Mouse (Mus musculus) NIH3T3 (cell line): ENCODE results near the gene Eml1.

Source experiments
- DNase-seq: peaks from one replicate; pipeline ENCODE4 v3.0.0-alpha.2; 2012; ENCODE audit warnings: low read depth

The Eml1 gene

DNA sequence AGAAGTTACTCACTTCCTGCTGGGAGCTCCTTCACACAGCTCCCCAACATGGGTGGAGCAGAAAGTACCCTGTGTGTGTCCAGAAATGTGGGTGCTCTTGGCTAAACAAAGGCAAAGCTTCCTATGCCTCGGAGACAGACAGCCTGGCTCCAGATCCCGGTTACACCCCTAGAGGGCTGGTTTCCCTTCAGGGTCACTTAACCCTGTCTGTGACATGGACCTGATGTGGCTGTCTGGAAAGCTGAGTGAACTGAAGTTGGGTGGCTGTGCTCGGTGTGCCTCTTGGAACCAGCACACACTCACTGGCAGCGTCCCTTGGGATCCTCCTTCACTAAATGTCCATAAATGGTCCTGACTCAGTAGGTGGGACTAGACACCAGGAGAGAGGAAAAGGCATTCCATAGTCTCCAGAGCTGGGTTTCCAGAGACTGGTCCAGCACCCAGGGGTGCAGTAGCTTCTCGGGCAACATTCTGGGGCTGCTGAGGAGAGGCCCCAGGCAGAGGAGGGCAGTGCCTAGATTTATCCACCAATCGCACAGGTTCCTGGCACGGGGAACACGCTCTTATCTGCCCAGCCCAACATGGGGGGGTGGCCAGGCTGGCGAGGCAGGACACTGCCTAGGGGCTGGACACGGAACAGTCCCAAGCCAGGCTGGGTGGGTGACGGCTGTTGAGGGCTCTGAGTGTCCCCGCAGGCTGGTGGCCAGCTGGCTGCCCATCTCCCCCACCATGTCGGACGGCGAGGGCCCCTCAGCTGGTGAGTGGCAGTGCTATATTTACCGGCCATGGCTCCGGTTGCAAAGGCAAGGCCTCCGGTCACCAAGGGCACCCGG is at the start of gene Eml1:
Gene Eml1 (plus strand): TSS at position 362 of the 833 bp plus-strand sequence.
- peak; percentile 49 for DNase-seq

DNA sequence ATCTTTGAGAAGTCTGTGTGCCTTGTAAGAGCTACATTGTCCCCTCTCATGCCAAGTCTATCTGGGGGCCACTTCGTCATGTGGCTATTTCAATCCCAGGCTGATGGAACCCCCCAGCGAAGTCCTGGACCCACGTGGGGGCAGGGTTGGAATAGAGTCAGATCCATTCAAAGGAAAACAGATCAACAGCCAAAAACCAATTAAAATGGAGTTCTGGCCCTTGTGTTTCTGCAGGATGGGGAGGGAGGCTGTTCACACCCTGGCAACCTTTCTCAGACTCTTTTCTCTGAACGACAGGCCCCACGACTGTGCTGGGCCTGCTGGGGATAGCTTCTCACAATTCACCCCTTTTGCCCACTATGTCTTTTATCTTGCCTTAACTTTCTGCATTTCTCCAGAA is 44.4 kb upstream of the Eml1 start:
- no peak for DNase-seq

- DNase-seq: no peak
Observed at GRCm38 (mm10) chr12:108327889-108328491, 42.8 kb upstream of the Eml1 start.

GRCm38 (mm10) chr12:108333056-108333455 is 37.7 kb upstream of the Eml1 start:
- DNase-seq: peak; percentile 94

DNA sequence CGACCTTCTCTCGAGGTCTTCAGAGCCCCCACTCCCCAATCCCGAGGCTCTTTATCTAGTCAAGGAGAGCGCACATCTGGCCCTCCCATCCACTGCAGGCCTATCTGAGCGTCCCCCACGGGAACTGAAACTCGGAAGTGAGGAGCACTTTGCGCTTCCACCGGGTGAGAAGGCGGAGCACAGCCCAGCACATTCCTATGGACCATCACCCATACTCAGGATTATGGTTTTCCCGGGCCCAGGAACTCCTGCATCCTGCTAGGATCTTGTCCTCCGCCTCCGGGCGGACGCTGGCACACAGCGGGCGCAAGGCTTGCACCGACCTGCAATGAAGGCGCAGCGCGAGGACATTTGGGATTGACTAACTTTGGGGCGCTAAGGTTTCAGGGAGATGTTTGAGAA is 37.3 kb upstream of the Eml1 start:
- DNase-seq: no peak

DNA sequence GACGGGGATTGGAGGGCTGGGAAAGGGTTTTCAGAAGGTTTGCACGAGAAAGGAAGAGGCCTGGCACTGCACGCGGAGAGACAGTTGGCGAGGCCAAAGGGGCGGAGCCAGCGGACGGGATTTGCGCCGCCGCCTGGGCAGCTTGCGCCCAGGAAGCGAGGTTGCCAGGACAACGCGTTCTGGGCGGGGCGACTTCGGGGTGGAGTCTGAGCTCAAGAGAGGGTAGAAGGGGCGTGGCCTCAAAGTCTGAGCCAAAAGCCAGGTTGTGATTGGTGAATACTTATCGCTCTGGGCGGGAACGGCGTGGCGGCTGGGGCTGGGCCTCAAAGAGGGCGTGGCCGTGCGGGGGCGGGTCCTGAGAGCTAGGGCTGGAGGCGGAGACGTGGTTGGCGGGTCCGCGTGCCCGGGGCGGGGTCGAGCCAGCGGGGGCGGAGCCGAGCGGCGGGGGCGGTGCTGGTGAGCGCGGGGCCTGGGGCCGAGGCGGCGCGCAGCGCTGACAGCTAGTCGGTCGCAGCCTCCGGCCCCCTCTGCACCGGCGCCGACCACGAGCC is 36.8 kb upstream of the Eml1 start, which contains the start of gene Cyp46a1:
Gene Cyp46a1 (plus strand): TSS at position 487 of the 551 bp plus-strand sequence.
- peak; percentile 100 for DNase-seq

DNA sequence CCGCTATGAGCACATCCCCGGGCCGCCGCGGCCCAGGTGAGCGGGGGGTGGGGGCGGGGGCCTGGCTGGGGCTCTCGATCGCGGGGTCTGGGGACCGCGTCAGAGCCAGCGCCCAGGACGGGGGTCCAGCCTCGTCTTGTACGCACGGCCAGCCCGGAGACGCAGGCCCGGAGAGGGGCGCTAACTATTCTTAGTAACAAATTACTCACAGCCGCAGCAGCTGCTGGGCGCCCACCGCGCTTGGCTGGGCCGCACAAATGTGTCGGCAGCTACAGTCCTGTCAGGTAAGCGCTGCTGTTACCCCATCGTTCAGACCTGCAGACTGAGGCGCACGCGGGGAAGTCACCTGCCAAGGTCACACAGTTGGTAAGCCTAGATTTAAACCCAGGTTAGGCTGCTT is 36.2 kb upstream of the Eml1 start:
- peak; percentile 44 for DNase-seq

DNA sequence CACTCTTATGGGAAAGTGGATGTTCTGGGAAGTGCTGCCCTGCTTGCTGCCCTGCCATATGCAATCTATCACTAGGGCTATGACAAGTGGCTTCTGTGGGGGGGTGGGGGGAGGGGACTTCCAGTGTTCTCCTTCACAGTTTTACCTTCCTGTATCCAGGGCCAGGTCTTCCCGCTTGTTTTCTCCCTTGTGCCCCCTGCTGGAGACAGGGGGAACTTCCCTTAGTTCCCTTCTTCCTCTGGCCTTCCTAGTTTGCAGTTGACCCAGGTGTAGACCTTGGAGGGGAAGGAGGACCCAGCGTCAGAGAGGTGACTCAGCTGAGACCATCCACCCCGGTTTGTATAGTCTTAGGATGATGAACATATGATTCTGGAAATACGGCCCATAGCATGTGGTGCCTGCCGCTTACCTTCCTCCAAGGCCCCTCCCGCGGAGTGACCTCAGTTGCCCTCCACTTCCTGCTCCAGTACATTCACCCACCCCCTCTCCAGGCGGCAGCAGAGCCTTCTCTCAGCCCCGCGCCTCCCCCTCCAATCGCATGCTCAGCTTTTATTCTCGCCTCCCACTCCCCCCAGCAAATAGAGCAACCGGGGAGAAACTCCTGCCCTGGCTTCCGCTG is 32.1 kb upstream of the Eml1 start:
- peak; percentile 71 for DNase-seq

DNA sequence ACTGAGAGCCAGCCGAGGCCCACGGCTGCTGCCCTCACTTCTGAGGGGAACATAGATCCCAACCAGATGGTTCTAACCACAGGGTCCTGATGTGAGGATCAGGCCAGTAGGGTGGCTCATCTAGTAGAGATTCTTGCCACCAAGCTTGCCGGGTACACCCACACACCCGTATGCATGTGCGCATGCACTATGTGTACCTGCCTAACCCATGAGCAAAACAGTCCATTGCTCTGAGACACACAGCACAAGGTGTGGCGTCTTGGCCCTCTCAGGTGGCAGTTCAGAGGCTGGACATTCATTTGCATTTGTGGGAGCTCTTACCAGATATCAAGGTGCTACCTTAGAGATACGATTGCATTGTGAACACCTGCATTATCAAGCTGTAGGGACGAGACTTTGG is 22.6 kb upstream of the Eml1 start:
- no peak for DNase-seq

- DNase-seq: no peak
Observed at GRCm38 (mm10) chr12:108349026-108349425, 21.7 kb upstream of the Eml1 start.

DNA sequence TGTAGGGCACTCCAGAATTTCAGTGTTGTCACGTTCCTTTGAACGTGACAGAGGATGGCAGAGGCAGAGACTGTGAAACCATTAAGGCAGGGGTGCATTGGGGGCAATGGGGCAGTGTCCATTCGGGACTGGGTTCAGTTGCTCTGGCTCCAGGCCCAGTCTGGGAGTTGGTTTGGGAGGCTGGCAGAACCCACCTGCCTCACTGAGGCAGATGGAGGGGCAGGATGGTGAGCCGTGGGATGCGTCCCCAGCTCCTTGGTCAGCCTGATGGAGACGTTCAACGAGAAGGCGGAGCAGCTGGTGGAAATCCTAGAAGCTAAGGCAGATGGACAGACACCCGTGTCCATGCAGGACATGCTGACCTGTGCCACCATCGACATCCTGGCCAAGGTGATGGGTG is 19.8 kb upstream of the Eml1 start:
- DNase-seq: no peak

DNA sequence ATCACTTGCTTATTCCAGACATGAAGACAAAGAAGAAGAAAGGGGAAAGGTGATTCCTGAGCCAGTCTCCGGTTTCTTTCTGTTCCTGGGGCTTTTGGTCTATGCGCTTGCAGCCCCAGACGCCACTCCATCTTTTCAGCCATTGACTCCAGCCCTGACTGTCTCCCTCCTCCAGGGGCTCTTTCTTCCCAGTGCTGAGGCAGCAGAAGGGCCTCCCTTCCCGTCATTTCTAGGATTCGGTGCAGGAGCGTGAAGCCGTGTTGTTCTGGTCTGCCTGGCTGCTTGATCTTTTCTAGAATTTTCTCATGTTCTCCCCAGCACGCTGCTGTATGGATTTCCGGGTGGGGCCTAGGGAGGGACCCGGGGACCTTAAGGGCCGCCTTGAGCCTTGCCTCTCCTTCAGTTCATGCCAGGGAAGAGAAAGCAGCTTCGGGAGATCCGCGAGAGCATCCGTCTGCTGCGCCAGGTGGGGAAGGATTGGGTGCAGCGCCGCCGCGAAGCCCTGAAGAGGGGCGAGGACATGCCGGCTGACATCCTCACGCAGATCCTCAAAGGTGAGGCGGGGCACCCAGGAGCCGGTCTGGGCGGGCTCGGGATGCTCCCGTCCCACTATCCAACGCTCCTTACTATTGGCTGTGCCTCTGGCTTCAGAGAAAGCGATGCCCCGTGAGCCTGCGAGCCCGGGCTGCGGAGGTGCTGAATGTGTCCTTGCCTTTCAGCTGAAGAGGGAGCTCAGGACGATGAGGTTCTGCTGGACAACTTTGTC is 18.2 kb upstream of the Eml1 start:
- DNase-seq: no peak

GRCm38 (mm10) chr12:108354284-108354683 is 16.5 kb upstream of the Eml1 start:
- no peak for DNase-seq

DNA sequence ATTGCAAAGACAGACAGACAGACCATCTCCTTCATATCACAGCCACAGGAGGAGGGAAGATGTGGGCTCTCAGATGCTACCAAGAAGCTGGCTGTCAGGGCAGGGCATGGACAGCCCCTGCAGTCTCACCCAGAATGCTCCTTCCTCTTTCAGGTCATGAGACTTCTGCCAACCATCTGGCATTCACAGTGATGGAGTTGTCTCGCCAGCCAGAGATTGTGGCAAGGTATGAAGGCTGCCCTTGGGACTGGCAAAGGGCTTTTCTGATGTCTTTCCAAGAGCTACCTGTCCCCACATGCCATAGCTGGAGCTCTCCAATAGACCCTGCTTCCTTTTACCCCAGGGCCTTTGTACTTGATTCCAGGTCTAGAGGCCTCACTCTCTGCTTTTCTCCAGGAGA is 15.5 kb upstream of the Eml1 start:
- no peak for DNase-seq

- no peak for DNase-seq
Observed at GRCm38 (mm10) chr12:108355986-108356385, 14.8 kb upstream of the Eml1 start.

DNA sequence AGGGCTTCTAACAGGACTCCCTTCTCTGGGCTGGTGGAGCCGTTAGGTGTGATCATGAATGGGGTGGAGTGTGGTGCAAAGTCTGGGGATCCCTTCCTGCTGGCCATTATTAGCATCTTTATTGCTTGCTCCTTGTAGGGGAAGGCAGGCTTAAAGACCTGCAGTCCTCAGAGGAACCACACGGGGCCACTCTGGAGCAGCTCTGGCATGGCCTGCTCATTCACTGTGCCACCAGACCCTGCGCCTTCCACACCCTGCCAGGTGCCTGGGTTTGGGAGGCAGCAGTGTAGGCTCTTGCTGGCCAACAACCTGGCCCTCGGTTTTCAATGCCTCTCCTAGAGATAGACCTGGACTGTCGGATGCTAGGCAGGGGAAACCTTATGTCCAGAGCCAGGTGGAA is 7.0 kb upstream of the Eml1 start:
- DNase-seq: peak; percentile 95

DNA sequence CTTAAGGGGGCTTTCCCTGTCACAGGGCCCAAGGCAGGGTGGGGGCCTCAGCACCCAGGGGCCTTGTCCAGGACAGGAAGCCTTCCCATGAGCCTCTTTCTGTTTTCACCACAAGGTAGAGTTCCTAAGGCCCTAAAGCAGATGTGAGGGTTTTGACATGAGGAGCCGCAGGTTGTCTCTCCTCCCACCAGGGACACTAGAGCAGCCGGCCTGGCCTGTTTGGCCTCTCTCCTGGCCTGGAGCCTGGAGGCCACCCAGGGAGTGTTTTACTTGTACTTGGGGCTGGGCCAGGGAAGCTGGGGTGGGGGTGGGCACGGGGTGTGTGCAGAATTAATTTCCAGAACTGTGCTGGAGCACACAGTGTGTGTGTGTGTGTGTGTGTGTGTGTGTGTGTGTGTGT is 5.4 kb upstream of the Eml1 start:
- peak; percentile 88 for DNase-seq

GRCm38 (mm10) chr12:108365868-108366267 is 4.9 kb upstream of the Eml1 start:
- DNase-seq: no peak

- DNase-seq: no peak
Observed at GRCm38 (mm10) chr12:108367909-108368308, 2.8 kb upstream of the Eml1 start.

GRCm38 (mm10) chr12:108368921-108369320 is 1.8 kb upstream of the Eml1 start:
- no peak for DNase-seq

GRCm38 (mm10) chr12:108371429-108371765 is 640 bp downstream of the Eml1 start:
- no peak for DNase-seq

GRCm38 (mm10) chr12:108372241-108372640 is 1.5 kb downstream of the Eml1 start:
- DNase-seq: no peak
